Mouse (Mus musculus) layer of hippocampus, postnatal 14 days (tissue): ENCODE measurements around the gene Rangap1. TPM values are rescaled to one million over a fixed set of nuclear protein-coding genes. Genes with fewer than 3 reads are reported as not detected.

Experiments
- DNase-seq, 2 experiments: peaks; one replicate each; pipeline ENCODE4 v3.0.0; 2021 to 2022; ENCODE audit warnings: low spot score in 2 of 2, mixed read lengths in 1 of 2
- total RNA-seq, 2 experiments: library from RNA; stranded (reverse); gene quantifications; 2 replicates each; pipeline ENCODE4 v1.2.3; 2021

The Rangap1 gene
- total RNA-seq, 2 experiments from 2014 or later, result 161 to 176 TPM

DNA sequence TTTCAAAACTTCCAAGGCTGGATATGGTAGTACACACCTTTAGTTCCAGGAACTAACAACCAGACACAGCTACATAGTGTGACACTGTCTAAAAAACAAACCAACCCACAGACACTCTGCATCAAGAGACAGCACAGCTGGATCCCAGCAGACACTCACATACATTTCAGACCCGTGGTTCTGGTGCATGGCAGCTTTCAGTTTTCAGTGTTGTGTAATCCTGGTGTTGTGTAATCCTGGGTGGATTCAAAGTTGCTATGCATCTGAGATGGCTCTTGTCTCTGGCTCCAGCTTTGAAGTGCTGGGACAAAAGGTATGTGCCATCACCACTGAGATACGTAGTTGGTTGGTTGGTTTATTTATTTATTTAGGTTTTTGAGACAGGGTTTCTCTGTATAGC, 46.8 kb downstream of the Rangap1 start:
- no peak for DNase-seq

DNA sequence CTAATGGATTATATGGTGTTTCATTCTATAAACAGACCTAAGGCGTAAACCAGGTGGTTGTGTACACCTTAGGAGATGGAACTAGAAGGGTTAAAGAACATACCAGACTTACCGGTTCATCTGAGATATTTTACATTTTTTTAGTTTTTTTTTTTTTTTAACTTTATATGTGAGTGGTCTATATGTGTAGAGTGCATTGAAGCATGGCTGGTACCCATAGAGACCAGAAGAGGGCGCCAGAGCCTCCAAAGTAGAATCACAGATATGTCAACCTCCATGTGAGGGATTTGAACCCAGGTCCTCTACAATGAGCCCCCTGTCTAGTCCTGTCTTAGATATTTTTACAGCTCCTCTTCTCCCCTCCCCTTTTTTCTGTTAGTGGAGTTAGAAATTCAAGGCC, 47.5 kb downstream of the Rangap1 start:
- no peak for DNase-seq

DNA sequence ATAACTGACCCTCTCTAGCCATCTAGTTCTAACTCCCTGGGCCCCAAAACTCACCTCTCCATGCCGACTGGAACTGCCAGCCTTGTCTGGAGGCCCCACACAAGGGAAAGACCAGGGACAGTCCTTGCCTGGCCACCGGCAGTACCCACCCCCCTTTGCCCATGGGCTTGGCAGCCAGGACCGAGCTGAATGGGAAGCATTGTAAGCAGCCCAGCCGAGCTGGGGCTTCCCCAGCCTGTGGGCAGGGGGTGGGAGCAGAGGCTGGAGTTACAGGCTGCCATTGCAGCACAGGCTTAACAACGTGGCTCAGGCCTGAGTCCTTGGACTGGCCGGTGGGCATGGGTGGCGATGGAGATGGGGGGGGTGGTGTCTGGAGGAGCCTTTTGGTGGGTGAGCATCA, 48.2 kb downstream of the Rangap1 start, which contains the start of gene Chadl:
Gene Chadl, minus strand, starts transcription at position 113 of the 400 bp plus-strand sequence.
- DNase-seq, result peak; percentile 51 to 67

DNA sequence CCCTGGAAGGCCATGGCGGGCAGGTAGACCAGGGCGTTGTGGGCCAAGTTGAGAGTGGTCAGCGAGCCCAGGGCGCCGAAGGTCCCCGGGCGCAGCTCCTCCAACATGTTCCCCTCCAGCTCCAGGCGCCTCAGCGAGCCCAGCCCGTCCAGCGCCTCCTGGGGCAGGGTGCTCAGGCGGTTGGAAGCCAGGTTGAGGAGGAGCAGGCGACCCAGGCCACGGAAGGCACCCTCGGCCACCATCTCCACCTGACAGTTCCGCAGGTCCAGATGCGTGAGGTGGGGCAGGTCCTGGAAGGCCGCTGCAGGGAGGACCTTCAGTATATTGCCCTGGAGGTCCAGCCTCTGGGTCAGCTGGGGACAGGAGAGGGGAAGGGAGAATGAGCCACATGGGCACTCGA, 50.4 kb downstream of the Rangap1 start:
- DNase-seq, result no peak

- peak; percentile 66 to 74 for DNase-seq
Measured at GRCm38 (mm10) chr15:81693967-81694881, 51.1 kb downstream of the Rangap1 start.

DNA sequence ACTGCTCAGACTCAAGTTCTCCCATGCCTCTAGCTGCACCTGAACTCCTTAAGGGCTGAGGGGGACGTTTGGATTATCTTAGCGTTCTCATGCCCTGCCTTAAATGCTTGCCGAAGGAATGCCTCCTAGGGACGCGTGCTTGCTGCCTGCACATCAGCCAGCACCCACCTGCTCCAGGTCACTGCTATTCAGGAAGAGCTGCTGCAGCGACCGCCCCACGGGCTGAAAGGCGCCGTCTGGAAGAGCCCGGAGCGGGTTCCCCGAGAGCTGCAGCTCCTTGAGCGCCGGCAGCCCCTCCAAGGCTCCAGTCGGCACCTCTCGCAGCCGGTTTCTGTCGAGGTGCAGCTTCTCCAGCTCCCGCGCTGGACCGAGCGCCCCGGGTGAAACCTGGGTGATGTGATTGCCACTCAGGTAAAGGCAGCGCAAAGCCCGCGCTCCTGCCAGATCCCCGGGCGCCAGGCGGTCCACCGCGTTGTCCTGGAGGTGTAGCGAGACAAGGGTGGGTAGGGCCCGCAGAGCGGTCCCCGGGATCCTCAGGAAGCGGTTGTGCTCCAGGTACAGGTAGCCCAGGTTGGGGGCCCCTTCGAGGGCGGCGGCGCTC, 51.9 kb downstream of the Rangap1 start:
- DNase-seq, result no peak

- DNase-seq, result no peak
Measured at GRCm38 (mm10) chr15:81680301-81680805, 65.0 kb downstream of the Rangap1 start.

DNA sequence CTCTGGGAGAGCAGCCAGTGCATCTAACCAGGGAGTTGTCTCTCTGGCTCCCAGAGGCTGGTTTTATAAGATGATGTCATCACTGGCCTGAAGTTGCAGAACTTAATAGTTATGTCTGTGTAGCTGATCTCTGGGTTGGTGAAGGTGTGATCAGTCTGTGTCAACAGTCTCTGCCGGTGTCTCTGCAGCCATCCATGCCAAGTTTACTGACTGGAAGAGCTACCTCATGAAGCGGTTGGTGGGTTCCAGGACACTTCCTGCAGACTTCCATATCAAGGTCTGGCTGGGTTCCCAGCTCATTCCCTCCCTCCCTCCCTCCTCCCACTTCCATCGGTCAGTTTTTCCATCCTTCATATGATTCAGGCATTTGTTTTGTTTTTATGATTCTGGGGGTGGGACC, 68.7 kb downstream of the Rangap1 start:
- no peak for DNase-seq

- DNase-seq, result peak in 1 of 2 experiments; percentile 40
Measured at GRCm38 (mm10) chr15:81670231-81670640, 75.1 kb downstream of the Rangap1 start.

DNA sequence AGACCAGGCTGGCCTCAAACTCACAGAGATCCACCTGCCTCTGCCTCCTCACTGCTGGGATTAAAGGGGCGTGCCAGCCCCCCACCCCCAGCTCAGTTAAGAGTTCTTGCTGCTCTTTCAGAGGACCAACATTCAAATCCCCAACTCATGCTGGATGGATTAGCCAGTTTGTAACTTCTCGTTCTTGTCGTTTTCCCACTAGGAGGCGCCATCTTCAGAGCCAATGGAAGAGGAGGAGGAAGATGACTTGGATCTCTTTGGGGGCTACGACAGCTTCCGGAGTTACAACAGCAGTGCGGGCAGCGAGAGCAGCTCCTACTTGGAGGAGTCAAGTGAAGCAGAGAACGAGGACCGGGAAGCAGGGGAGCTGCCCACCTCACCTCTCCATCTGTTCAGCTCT, 78.4 kb downstream of the Rangap1 start:
- no peak for DNase-seq

- DNase-seq, result peak; percentile 85 to 93
Measured at GRCm38 (mm10) chr15:81663697-81664561, 81.4 kb downstream of the Rangap1 start, which contains the start of gene L3mbtl2. TSS of gene L3mbtl2 (plus strand) at chr15:81663889.

DNA sequence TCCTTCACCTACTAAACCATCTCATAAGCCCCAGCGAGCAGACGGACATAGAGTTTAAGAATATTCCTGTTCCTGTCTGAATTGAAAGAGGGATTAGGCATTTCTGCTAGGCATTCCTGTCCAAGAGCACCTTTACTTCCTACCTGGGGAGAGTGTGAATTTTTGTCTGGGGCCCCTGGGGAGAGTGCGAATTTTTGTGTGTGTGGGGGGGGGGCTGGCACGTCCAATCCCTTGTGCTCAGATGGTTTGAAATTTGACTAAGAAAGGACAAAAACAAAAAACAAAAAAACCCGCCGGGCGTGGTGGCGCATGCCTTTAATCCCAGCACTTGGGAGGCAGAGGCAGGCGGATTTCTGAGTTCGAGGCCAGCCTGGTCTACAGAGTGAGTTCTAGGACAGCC, 82.0 kb downstream of the Rangap1 start:
- DNase-seq, result no peak

DNA sequence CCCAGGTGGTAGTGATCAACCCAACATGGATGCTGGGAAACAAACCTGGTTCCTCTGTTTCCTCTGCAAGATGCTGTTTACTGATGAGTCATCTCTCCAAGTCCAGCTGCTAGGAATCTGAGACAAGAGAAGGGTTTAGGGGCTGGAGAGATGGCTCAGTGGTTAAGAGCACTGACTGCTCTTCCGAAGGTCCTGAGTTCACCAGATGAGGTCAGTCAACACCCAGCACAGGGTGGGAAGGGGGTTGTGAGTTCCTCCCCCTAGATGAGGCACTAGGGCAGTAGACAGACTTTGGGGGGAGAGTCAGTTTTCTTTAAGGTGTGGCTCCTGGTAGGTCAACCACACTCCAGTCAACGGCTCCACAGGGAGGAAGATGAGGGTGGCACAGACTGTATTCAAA, 83.6 kb downstream of the Rangap1 start:
- DNase-seq, result no peak

Other genes starting within 250 kb of the Rangap1 start
- gene Ep300, start 160.2 kb downstream of the Rangap1 start, total RNA-seq, result 10 to 100 TPM; 58.7 to 62.8 TPM
- gene L3mbtl2, start 81.6 kb downstream of the Rangap1 start, total RNA-seq, result 10 to 100 TPM; 37.7 to 38.8 TPM
- 10 to 100 TPM; 25.6 to 27.0 TPM for gene Chadl, start 48.2 kb downstream of the Rangap1 start, total RNA-seq
- gene Zc3h7b, start 473 bp downstream of the Rangap1 start, total RNA-seq, result 100 to 1,000 TPM; 161 to 169 TPM
- gene Tef, start 56.9 kb upstream of the Rangap1 start, total RNA-seq, result 100 to 1,000 TPM; 184 TPM
- 10 to 100 TPM; 24.6 to 31.6 TPM for gene Tob2, start 113.3 kb upstream of the Rangap1 start, total RNA-seq
- 10 to 100 TPM; 31.0 to 39.0 TPM for gene Phf5a, start 126.4 kb upstream of the Rangap1 start, total RNA-seq
- 100 to 1,000 TPM; 481 to 503 TPM for gene Aco2, start 126.8 kb upstream of the Rangap1 start, total RNA-seq
- gene Polr3h, start 180.7 kb upstream of the Rangap1 start, total RNA-seq, result 10 to 100 TPM; 52.8 to 54.7 TPM
- gene Csdc2, start 191.2 kb upstream of the Rangap1 start, total RNA-seq, result 100 to 1,000 TPM; 131 to 136 TPM
- 100 to 1,000 TPM; 188 to 201 TPM for gene Pmm1, start 215.4 kb upstream of the Rangap1 start, total RNA-seq
- gene 1700029P11Rik, start 235.0 kb upstream of the Rangap1 start, total RNA-seq, result not detected
- gene Xrcc6, start 242.3 kb upstream of the Rangap1 start, total RNA-seq, result 10 to 100 TPM; 29.1 to 30.2 TPM